Mouse (Mus musculus): ENCODE data around the gene Ctnna2.

Ctnna2 gene

GRCm38 (mm10) chr6:77441051-77441450 is 538.4 kb downstream of the Ctnna2 start:
- DNase-seq (ENCODE audit: low read depth, low spot score), result no peak

DNA sequence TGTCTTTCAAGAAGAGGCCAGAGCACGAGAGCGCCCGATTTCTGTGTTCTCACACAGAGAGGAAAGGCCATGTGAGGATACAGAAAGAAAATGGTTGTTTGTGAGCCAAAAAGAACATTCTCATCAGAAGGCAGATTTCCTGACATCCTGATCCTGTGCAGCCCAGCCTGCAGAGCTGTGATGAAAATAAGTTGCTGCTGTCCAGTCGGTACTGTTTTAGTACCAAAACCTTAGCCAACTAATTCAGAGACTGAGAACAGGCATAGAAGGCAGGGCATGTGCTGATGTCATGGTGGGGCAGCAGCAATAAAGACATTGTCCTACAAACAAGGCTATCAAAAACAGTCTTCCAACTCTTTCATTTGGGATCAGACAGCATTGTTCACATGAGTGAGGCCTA is 549.1 kb downstream of the Ctnna2 start:
- DNase-seq (ENCODE audit: low read depth, low spot score), result no peak

DNA sequence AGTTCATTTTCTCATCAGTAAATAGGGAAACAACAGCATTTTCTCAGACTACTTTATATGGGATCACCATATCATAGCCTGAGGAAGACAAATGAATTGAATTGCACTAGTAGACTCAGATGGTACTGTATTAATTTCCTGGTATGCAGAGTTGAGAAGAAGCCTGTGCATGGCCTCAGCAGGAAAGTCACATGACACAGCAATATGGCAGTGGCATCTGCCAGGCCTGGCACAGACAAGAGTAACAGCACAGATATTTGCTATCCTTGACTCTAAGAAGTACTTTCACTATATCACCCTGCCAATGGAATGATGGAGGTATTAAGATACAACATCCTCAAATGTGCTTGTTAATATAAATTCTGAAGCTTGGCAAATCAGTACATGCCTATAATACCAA is 553.8 kb downstream of the Ctnna2 start:
- no peak for DNase-seq (ENCODE audit: low read depth, low spot score)

DNA sequence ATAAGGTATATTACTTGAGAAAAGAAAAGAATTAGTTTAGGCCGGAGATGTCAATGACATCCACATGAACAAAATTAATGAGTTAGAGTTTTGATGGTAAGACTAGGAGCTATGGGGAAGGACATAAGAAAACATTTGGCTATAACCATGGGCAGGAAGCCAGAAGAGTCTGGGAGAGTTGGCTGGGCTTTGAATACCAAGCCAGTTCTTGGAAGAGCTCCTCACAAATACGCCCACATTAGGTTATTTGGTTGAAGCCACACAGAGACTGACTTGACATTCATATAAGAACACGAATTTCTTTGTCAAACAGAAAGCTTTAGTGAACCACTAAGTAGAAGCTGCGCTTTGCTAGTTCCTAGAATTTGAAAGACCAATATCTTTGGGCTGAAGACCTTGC is 554.7 kb downstream of the Ctnna2 start:
- DNase-seq (ENCODE audit: low read depth, low spot score), result peak; percentile 35

DNA sequence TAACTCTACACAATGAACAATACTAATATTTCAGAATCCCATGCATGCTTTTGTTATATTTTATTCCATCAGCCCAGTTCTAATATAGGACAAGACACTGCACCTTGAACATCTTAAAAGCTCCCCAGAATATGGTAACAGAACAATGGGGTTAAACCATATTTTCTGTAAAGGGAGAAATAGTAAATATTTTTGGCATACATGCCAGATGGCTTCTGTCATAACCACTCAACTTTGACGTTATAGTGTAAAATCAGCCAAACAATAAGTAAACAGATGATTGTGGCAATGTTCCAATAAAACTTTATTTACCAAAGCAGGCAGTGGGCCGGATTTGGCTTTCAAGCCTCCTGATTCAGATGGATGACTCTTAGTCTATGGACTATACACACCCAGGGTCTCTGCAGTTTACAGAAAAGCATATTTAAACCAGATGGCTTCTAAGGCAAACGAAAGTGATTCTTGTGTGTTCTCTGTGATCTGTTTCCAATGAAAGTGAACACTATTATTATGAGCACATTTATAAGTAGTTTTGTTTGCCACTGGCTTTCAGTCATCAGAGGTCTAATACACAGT is 557.8 kb downstream of the Ctnna2 start:
- no peak for DNase-seq (ENCODE audit: low read depth, low spot score)

- DNase-seq (ENCODE audit: low read depth, low spot score), result no peak
Measured at GRCm38 (mm10) chr6:77416999-77417398, 562.5 kb downstream of the Ctnna2 start.

GRCm38 (mm10) chr6:77413530-77413929 is 566.0 kb downstream of the Ctnna2 start:
- no peak for DNase-seq (ENCODE audit: low read depth, low spot score)

GRCm38 (mm10) chr6:77408481-77408880 is 571.0 kb downstream of the Ctnna2 start:
- DNase-seq (ENCODE audit: low read depth, low spot score), result peak; percentile 35

DNA sequence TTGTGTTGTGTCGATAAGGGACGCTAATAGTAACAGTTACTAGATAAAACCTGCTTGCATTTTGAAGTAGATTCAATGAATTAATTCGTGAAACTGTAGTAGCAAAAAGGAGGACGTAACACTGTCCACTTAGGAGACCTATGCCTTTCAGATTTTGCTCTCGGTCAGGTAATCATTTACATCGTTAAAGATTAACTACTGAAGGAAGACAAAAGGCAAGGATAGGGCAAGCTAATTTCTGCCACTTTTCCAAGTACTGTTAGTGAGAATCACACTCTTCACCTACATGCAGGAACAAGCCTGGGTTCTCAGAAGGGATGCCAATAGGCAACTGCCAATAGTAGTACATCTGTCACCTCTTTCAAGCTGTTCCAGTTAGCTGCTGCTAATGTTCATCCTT is 578.7 kb downstream of the Ctnna2 start:
- DNase-seq (ENCODE audit: low read depth, low spot score), result no peak

- no peak for DNase-seq (ENCODE audit: low read depth, low spot score)
Measured at GRCm38 (mm10) chr6:77391663-77392062, 587.8 kb downstream of the Ctnna2 start.

DNA sequence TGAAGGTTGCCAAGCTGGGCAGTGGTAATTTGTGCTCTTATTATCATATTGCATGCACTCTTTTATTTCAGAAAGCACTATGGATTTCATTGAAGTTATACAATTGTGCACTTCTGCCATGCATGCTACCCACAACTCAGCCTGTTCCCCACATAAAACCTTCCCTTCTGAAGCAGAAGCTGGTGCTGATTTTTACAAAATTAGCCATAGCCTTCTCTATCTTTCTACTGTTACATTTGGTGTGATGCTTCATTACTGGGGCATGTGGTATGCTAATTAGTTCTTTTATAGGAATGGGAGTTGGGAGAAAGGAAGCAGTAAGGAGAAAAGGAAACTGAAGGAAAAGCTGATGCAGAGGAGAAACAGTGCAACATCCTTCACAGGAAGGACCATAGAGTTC is 598.2 kb downstream of the Ctnna2 start:
- DNase-seq (ENCODE audit: low read depth, low spot score), result peak; percentile 60

DNA sequence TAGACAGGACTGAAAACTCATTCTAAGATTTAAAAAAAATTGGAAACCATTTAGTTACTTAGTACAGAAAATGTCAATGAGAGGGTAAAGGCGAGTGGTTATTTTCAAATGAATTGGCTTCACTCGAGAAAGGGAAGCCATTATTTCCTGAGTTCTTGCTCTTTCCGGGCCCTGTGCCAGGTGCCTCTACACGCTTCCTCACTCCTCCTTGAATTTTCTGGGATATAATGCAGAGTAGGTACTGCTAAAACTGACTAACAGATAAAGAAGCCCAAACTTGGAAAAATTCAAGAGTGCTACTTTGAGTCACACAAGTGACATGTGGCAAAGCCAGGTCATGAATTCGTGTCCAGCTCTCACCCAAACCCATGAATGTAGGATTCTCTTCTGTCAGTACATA is 606.4 kb downstream of the Ctnna2 start:
- no peak for DNase-seq (ENCODE audit: low read depth, low spot score)

DNA sequence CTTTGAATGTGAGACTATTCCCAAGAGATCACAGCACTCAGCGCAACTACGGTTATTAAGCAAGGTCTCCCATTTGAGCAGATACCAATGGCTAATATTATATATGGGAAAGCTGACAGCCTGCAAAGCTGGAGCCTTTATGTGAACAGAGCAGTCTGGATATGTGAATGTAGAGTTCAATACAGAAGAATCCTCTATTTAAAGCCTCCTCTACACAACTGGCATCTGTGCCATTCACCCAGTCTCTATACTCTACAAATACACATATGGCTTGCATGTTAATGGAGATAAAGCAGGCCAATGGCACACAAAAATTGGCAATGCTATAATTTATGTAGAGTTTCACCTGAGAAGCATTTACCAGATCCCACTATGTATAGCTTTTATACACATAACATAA is 608.4 kb downstream of the Ctnna2 start:
- no peak for DNase-seq (ENCODE audit: low read depth, low spot score)

DNA sequence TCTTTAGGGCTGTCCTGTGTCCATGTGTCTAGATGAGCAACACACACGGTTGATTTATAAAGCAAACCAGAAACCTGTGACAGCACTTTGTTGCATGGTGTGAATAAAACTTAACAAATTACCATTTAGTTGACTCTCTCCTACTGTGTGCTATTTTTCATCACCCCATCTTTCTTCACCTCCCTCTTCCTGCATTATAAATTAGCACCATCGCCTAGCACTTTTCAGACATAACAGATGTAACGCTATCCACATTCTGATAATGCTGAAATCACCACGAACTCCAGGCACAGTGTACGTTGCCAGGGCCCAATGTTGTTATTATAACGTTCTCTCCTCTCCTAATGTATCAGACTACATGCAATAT is 621.0 kb downstream of the Ctnna2 start:
- peak; percentile 65 for DNase-seq (ENCODE audit: low read depth, low spot score)

- peak; percentile 71 for DNase-seq (ENCODE audit: low read depth, low spot score)
Measured at GRCm38 (mm10) chr6:77357748-77358470, 621.6 kb downstream of the Ctnna2 start.

DNA sequence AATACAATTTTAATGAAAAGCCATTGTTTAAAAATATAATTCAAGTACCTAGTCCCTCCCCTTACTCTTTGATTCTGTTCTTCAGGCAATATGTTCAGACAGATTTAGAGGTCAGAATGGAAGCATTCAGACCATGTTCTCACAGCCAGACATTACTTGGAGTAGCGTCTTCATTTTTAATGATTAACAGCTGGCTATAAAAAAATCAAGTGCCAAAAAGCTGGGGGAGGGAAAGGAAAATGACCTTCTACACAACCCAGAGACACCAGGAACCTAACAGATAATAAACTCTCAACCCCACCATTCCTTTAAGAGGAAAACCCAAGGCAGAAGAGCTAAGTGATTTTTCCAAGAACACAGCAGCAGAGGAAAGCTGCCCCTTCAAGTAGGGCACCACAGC is 624.7 kb downstream of the Ctnna2 start:
- no peak for DNase-seq (ENCODE audit: low read depth, low spot score)

DNA sequence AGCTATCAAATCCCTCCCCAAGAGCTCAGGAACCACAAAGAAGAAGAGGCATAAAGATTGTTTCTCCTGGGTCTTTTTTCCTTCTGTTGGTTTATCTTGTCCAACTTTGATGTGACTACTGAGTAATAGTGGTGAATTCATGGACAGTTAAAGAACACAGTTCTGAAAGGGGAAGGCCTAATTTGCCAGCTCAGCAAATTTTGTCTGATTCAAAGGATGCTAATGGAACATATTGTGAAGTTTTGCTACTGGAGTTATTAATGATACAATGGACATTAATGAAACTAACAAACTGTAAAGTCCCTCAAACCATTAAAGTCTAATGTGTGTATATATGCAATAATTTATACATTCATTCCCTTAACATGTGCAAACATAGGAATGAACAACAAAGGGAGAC is 635.7 kb downstream of the Ctnna2 start:
- no peak for DNase-seq (ENCODE audit: low read depth, low spot score)

- DNase-seq (ENCODE audit: low read depth, low spot score), result no peak
Measured at GRCm38 (mm10) chr6:77335537-77335936, 644.0 kb downstream of the Ctnna2 start.

DNA sequence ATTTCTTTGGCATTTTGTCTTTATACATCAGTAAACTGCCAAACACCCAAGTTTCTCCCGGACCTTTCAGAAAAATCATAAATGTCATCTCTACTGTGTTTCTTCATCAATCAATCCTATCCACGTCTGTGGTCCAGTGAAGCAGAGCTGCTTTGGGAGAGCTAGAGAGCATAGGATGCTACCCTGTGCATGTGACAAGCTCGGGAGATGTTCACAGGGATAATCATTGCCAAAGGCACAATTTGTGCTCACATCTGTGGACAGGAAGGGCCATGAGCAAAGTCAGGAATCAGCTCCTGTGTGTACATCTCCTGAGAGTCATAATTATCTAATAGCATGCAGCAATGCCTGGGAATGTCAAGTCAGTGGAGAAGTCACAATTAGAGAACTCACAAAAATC is 654.8 kb downstream of the Ctnna2 start:
- no peak for DNase-seq (ENCODE audit: low read depth, low spot score)

DNA sequence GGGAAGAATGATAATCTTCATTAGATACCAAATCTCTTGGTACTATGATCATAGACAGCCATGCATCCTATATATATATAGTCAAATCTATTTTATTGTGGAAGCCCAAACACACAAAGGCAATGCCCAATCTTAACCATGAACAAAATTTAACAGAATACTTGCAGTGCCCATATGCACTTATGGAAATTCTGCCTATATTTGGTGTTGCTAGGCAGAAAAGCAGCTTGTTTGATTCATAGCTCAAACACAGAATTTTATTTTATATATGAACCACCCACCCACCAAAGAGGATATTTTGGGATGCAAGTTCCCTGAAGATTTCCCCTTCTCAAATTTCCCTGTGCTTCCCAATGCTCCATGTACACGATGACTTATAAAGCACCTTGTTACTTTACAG is 655.2 kb downstream of the Ctnna2 start:
- peak; percentile 22 for DNase-seq (ENCODE audit: low read depth, low spot score)

DNA sequence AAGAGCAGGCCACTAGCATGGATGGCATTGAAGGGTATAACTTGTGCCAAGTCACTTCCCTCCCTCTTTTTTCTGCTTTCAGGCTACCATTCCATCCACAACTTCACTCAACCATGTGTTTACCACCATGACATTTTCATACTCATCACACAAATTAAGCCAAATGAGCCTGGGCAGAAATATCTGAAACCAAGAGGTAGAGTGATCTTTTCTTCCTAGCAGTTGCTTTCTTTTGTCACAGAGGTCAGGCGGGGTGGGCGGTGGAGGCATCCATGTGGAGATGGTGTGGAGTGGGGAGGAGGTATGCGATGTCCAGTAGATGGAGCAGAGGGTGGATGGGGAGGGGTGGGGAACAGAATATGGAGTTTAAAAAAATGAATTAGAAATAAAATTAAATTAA is 672.7 kb downstream of the Ctnna2 start:
- DNase-seq (ENCODE audit: low read depth, low spot score), result no peak

DNA sequence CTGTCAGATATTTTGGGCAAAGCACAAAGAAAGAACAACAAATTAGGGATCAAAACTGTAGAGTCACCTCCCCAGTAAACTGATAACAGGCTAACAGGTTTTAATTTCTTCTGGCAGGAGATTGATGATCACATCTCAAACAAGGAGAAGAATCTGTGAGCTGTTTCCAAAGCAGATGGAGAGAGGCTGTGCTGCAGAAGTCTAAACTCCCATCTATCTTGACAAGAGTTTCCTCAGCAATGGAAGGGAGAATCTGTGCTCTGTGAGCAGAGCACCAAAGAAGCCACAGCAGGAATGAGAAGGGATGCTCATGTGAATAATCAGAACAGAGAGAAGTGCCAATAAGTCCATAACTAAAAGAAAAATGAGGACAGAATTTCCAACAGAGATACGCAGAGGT is 678.2 kb downstream of the Ctnna2 start:
- DNase-seq (ENCODE audit: low read depth, low spot score), result no peak

DNA sequence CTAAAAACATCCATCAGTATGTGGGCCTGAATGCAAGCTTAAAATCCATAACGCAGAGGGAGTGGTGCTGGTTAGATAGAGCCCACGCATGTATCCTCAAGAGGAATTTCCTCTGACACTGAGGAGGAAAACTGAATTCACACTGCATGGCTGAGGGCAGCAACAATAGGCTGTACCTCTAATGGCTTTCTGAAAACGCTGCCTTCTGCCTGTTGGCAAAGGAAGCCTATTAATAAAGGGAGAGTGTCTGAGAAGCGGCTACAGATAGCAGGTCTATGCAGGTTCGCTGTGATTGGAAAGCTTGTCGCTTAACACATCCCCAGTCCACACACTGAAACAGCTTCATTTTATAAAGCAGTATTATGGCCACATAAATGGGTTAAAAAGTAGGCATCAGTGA is 688.1 kb downstream of the Ctnna2 start:
- no peak for DNase-seq (ENCODE audit: low read depth, low spot score)

- no peak for DNase-seq (ENCODE audit: low read depth, low spot score)
Measured at GRCm38 (mm10) chr6:77288402-77288801, 691.1 kb downstream of the Ctnna2 start.

All from telencephalon, adult 2 months (tissue).